Mouse (Mus musculus) stomach, embryonic 16.5 days (tissue): Measurements from ENCODE around the gene Dmrt1. TPM values are rescaled to one million over a fixed set of nuclear protein-coding genes. Genes with fewer than 3 reads are reported as not detected.

Source experiments
- ATAC-seq: fragments of 200-750 bp; cut with Nextera tagmentation; 2 replicates; pipeline ENCODE4 v1.8.0; 2017; ENCODE audit warnings: moderate number of reproducible peaks, moderate TSS enrichment; ENCODE audit not compliant: insufficient read depth, low FRiP score
- H3K27ac ChIP-seq: fragments of 300-500 bp; sonication (generic); 2 replicates; pipeline ENCODE4 v1.5.1; 2014; ENCODE audit warnings: low read length
- H3K27me3 ChIP-seq: fragments of 300-500 bp; sonication (generic); 2 replicates; pipeline ENCODE4 v1.6.1; 2014; ENCODE audit warnings: low read length, control low read depth, mixed read lengths; ENCODE audit not compliant: control insufficient read depth, insufficient read depth
- H3K36me3 ChIP-seq: fragments of 300-500 bp; sonication (generic); 2 replicates; pipeline ENCODE4 v1.6.1; 2014; ENCODE audit warnings: low read length; ENCODE audit not compliant: control insufficient read depth, insufficient read depth
- H3K4me1 ChIP-seq: fragments of 300-500 bp; sonication (generic); 2 replicates; pipeline ENCODE4 v1.6.1; 2014; ENCODE audit warnings: low read length, control low read depth, mixed read lengths; ENCODE audit not compliant: control insufficient read depth, insufficient read depth
- H3K4me2 ChIP-seq: fragments of 300-500 bp; sonication (generic); 2 replicates; pipeline ENCODE4 v1.6.1; 2014; ENCODE audit warnings: low read depth, low read length, mixed read lengths
- H3K4me3 ChIP-seq: fragments of 300-500 bp; sonication (generic); replicated peaks from 2 replicates; pipeline ENCODE4 v1.5.1; 2014; ENCODE audit warnings: mild to moderate bottlenecking, low read length
- H3K9ac ChIP-seq: fragments of 300-500 bp; sonication (generic); 2 replicates; pipeline ENCODE4 v1.6.1; 2014; ENCODE audit warnings: low read length
- H3K9me3 ChIP-seq: fragments of 300-500 bp; sonication (generic); replicated peaks from 2 replicates; pipeline ENCODE4 v1.6.1; 2016; ENCODE audit warnings: low read length, control low read depth; ENCODE audit not compliant: control insufficient read depth
- WGBS: fragments of 180-500 bp; shearing (Covaris S2); extraction: QIAGEN DNeasy Blood & Tissue Kit; methylation state at CpG from one replicate; pipeline ENCODE4 v1.1.7; 2014; 5-methylcytosine and 5-hydroxymethylcytosine counted together
- polyA plus RNA-seq: library from polyadenylated mRNA; unstranded; fragments of >200 nt; fragmentation: Nextera tagmentation; extraction: Ambion mirVana; gene quantifications from 2 replicates; pipeline ENCODE4 v1.2.1, GENCODE M21; 2015

Gene Dmrt1
- polyA plus RNA-seq, 1 experiment from 2014 or later, result not detected

- ATAC-seq, result no peak
- no peaks in the 10 kb centered on the region for H3K9me3 ChIP-seq
- no peaks in the 10 kb centered on the region for H3K4me1 ChIP-seq
- WGBS, result 72% methylated on average over 9 of the region's 9 CpGs
- no peak overlapping the region for H3K4me3 ChIP-seq
- no peaks in the 10 kb centered on the region for H3K36me3 ChIP-seq
- no peak overlapping the region for H3K27ac ChIP-seq
- H3K27me3 ChIP-seq, result no peaks in the 10 kb centered on the region; the same call in 1 of the 2 replicates
- H3K9ac ChIP-seq, result no peak overlapping the region
- H3K4me2 ChIP-seq, result no peak overlapping the region
These were observed 41.7 kb downstream of the Dmrt1 start for GRCm38 (mm10) chr19:25547086-25547643.

- no peak overlapping the region for H3K27ac ChIP-seq
- H3K9me3 ChIP-seq, result no peaks in the 10 kb centered on the region
- H3K27me3 ChIP-seq, result no peaks in the 10 kb centered on the region
- no peak overlapping the region for H3K9ac ChIP-seq
- no peak overlapping the region for H3K4me2 ChIP-seq
- no peak for ATAC-seq
- H3K4me3 ChIP-seq, result no peak overlapping the region
- no peaks in the 10 kb centered on the region for H3K4me1 ChIP-seq
- WGBS, result 58% methylated on average over 5 of the region's 5 CpGs
- no peaks in the 10 kb centered on the region for H3K36me3 ChIP-seq
These were observed 44.9 kb downstream of the Dmrt1 start for GRCm38 (mm10) chr19:25550346-25550745.

GRCm38 (mm10) chr19:25551053-25551452, 45.6 kb downstream of the Dmrt1 start:
- Histone ChIP-seq H3K4me3 (no peak overlapping the region), H3K9me3 (no peaks in the 10 kb centered on the region), H3K36me3 (no peaks in the 10 kb centered on the region), H3K4me2 (no peak overlapping the region), H3K9ac (no peak overlapping the region), H3K4me1 (no peaks in the 10 kb centered on the region), H3K27me3 (no peaks in the 10 kb centered on the region), H3K27ac (no peak overlapping the region)
- WGBS, result 70% methylated on average over 5 of the region's 5 CpGs
- no peak for ATAC-seq

GRCm38 (mm10) chr19:25564430-25564829, 59.0 kb downstream of the Dmrt1 start:
- Histone ChIP-seq H3K9me3 (no peaks in the 10 kb centered on the region; the same call in 1 of the 2 replicates), H3K27me3 (no peaks in the 10 kb centered on the region; the same call in 1 of the 2 replicates), H3K4me3 (no peak overlapping the region), H3K4me2 (no peak overlapping the region), H3K27ac (no peak overlapping the region), H3K9ac (no peak overlapping the region), H3K36me3 (no peaks in the 10 kb centered on the region), H3K4me1 (no peaks in the 10 kb centered on the region)
- no peak for ATAC-seq
- WGBS, result 69% methylated on average over 12 of the region's 12 CpGs

GRCm38 (mm10) chr19:25569778-25570177, 64.4 kb downstream of the Dmrt1 start:
- Histone ChIP-seq H3K9me3 (no peaks in the 10 kb centered on the region), H3K36me3 (no peaks in the 10 kb centered on the region), H3K9ac (no peak overlapping the region), H3K4me3 (no peak overlapping the region), H3K27ac (no peak overlapping the region), H3K4me1 (no peaks in the 10 kb centered on the region), H3K27me3 (no peaks in the 10 kb centered on the region), H3K4me2 (no peak overlapping the region)
- no peak for ATAC-seq
- 63% methylated on average over 7 of the region's 7 CpGs for WGBS

- Histone ChIP-seq H3K4me2 (no peak overlapping the region), H3K27ac (no peak overlapping the region), H3K9me3 (no peaks in the 10 kb centered on the region), H3K36me3 (no peaks in the 10 kb centered on the region), H3K4me1 (0 out of 2 replicates have a peak, but pooled peaks cover 6% of the 10 kb centered on the region), H3K4me3 (no peak overlapping the region), H3K27me3 (peaks cover 9% of the 10 kb centered on the region; the same call in 1 of the 2 replicates), H3K9ac (no peak overlapping the region)
- no peak for ATAC-seq
- 31% methylated on average over 10 of the region's 10 CpGs for WGBS
These were observed 69.0 kb downstream of the Dmrt1 start for GRCm38 (mm10) chr19:25574431-25574830.

GRCm38 (mm10) chr19:25574981-25575814, 69.8 kb downstream of the Dmrt1 start:
- WGBS, result 3% methylated on average over 17 of the region's 17 CpGs
- Histone ChIP-seq H3K9me3 (no peaks in the 10 kb centered on the region), H3K4me2 (peak overlapping the region; percentile 39), H3K36me3 (no peaks in the 10 kb centered on the region), H3K4me1 (0 out of 2 replicates have a peak, but pooled peaks cover 6% of the 10 kb centered on the region), H3K27me3 (peaks cover 9% of the 10 kb centered on the region; the same call in 1 of the 2 replicates), H3K4me3 (no peak overlapping the region), H3K27ac (no peak overlapping the region), H3K9ac (no peak overlapping the region)
- ATAC-seq, result no peak

GRCm38 (mm10) chr19:25578358-25578757, 72.9 kb downstream of the Dmrt1 start:
- ATAC-seq, result no peak
- WGBS, result 92% methylated on average over 2 of the region's 2 CpGs

GRCm38 (mm10) chr19:25579440-25579839, 74.0 kb downstream of the Dmrt1 start:
- no peak overlapping the region for H3K4me2 ChIP-seq
- WGBS, result 93% methylated on average over 2 of the region's 2 CpGs
- 0 out of 2 replicates have a peak, but pooled peaks cover 6% of the 10 kb centered on the region for H3K4me1 ChIP-seq
- H3K9ac ChIP-seq, result no peak overlapping the region
- H3K27me3 ChIP-seq, result peaks cover 9% of the 10 kb centered on the region; the same call in 1 of the 2 replicates
- no peaks in the 10 kb centered on the region for H3K9me3 ChIP-seq
- H3K4me3 ChIP-seq, result no peak overlapping the region
- H3K36me3 ChIP-seq, result no peaks in the 10 kb centered on the region
- H3K27ac ChIP-seq, result no peak overlapping the region
- ATAC-seq, result no peak

More at GRCm38 (mm10) chr19:25578358-25578757, 72.9 kb downstream of the Dmrt1 start:
- Histone ChIP-seq H3K9me3 (no peaks in the 10 kb centered on the region), H3K27me3 (peaks cover 9% of the 10 kb centered on the region; the same call in 1 of the 2 replicates), H3K9ac (no peak overlapping the region), H3K4me2 (no peak overlapping the region), H3K36me3 (no peaks in the 10 kb centered on the region), H3K27ac (no peak overlapping the region), H3K4me1 (0 out of 2 replicates have a peak, but pooled peaks cover 6% of the 10 kb centered on the region), H3K4me3 (no peak overlapping the region)
